Mouse (Mus musculus) myocyte (in vitro differentiated cells): ENCODE measurements at regions not wholly inside any gene's neighbourhood (a gene's known extent, or its start where the extent isn't known, plus 50 kb on each side); places are given as distances from the start of the nearest gene placed in this dataset.

Experiments
- H3K27me3 ChIP-seq: one replicate; pipeline ENCODE4 v1.6.1; 2011; ENCODE audit not compliant: control insufficient read depth, insufficient read depth, insufficient read length
- H3K36me3 ChIP-seq: one replicate; pipeline ENCODE4 v1.6.1; 2011; ENCODE audit not compliant: control insufficient read depth, insufficient read depth
- H3K4me2 ChIP-seq: one replicate; pipeline ENCODE4 v1.6.1; 2011; ENCODE audit warnings: low read depth, control low read depth
- H3K4me3 ChIP-seq: one replicate; pipeline ENCODE4 v1.5.1; 2011; ENCODE audit warnings: mild to moderate bottlenecking, control low read depth, moderate library complexity
- H3K79me2 ChIP-seq: one replicate; pipeline ENCODE4 v1.6.1; 2011; ENCODE audit not compliant: control insufficient read depth, insufficient read depth
- H3ac ChIP-seq: one replicate; pipeline ENCODE4 v1.6.1; 2011; ENCODE audit not compliant: control insufficient read depth, insufficient read length
- CEBPB ChIP-seq: IDR thresholded peaks from 2 replicates; pipeline ENCODE4 v1.6.1; 2011; ENCODE audit warnings: mild to moderate bottlenecking, moderate library complexity; ENCODE audit not compliant: poor library complexity, insufficient read depth, severe bottlenecking
- E2F4 ChIP-seq: IDR thresholded peaks from one replicate; pipeline ENCODE4 v1.6.1; 2011; ENCODE audit warnings: mild to moderate bottlenecking, control low read depth, moderate library complexity; ENCODE audit not compliant: insufficient read depth
- MAX ChIP-seq: IDR thresholded peaks from one replicate; pipeline ENCODE4 v1.6.1; 2011; ENCODE audit warnings: low read depth, mild to moderate bottlenecking, control low read depth
- MYOD1 ChIP-seq, 3 experiments: IDR thresholded peaks; one replicate each; pipeline ENCODE4 v1.6.1; 2011; ENCODE audit warnings: control low read depth in 2 of 3, low read depth in 2 of 3, mild to moderate bottlenecking in 2 of 3, moderate library complexity in 1 of 3; ENCODE audit not compliant: insufficient read length in 2 of 3, control insufficient read depth in 1 of 3
- MYOG ChIP-seq, 3 experiments: IDR thresholded peaks; one replicate each; pipeline ENCODE4 v1.6.1; 2011; ENCODE audit warnings: control low read depth in 2 of 3, low read depth in 2 of 3, mild to moderate bottlenecking in 2 of 3; ENCODE audit not compliant: insufficient read length in 2 of 3, control insufficient read depth in 1 of 3, insufficient read depth in 1 of 3
- POLR2A ChIP-seq: IDR thresholded peaks from one replicate; pipeline ENCODE4 v1.6.1; 2011; ENCODE audit warnings: low read depth, mild to moderate bottlenecking, control low read depth, moderate library complexity; ENCODE audit not compliant: insufficient read length
- POLR2AphosphoS2 ChIP-seq: IDR thresholded peaks from one replicate; pipeline ENCODE4 v1.6.1; 2011; ENCODE audit warnings: low read depth, control low read depth; ENCODE audit not compliant: insufficient read length
- REST ChIP-seq: IDR thresholded peaks from one replicate; pipeline ENCODE4 v1.6.1; 2011; ENCODE audit warnings: mild to moderate bottlenecking, control low read depth, moderate library complexity; ENCODE audit not compliant: insufficient read depth, insufficient read length
- SRF ChIP-seq: IDR thresholded peaks from one replicate; pipeline ENCODE4 v1.6.1; 2011; ENCODE audit warnings: low read depth; ENCODE audit not compliant: control insufficient read depth, insufficient read length
- TCF12 ChIP-seq: IDR thresholded peaks from one replicate; pipeline ENCODE4 v1.6.1; 2011; ENCODE audit warnings: mild to moderate bottlenecking, control low read depth; ENCODE audit not compliant: poor library complexity, insufficient read depth, severe bottlenecking
- TCF3 ChIP-seq: IDR thresholded peaks from one replicate; pipeline ENCODE4 v1.6.1; 2011; ENCODE audit warnings: low read depth, control low read depth; ENCODE audit not compliant: insufficient read length
- USF1 ChIP-seq: IDR thresholded peaks from one replicate; pipeline ENCODE4 v1.6.1; 2011; ENCODE audit warnings: low read depth, mild to moderate bottlenecking, control low read depth, moderate library complexity

DNA sequence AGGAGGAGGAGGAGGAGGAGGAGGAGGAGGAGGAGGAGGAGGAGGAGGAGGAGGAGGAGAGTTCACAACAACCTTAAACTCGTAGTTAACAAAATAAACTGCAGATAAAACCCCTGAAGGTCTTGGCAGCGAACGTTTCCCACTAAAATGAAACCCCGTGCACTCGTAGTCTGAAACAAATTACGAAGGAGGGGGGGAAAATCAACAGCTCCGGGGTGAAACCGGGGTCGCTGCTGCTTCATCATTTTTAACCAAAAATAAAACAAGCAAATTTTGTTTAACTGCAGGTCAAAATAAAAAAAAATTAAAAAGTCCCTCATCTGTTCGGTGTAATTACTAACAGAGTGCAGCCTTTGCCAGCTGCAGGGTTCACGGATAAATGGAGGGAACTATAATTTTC is 456.5 kb upstream of the Nr2f2 start:
- no peak for TF ChIP-seq POLR2A
- no peak for TF ChIP-seq TCF3
- no peak for TF ChIP-seq E2F4
- TF ChIP-seq REST = no peak
- TF ChIP-seq TCF12 = no peak
- TF ChIP-seq MAX = no peak
- no peak for TF ChIP-seq SRF
- no peak for TF ChIP-seq MYOD1 (IDR thresholded peaks at IDR 0.05; ENCODE audit: control insufficient read depth in 1 of 3, insufficient read length in 2 of 3, low read depth in 2 of 3)
- no peak for TF ChIP-seq MYOG (IDR thresholded peaks at IDR 0.05; ENCODE audit: control insufficient read depth in 1 of 3, insufficient read depth in 1 of 3, insufficient read length in 2 of 3, low read depth in 2 of 3)
- TF ChIP-seq USF1 = no peak
- TF ChIP-seq POLR2AphosphoS2 = no peak
- TF ChIP-seq CEBPB = no peak
- Histone ChIP-seq H3K27me3 (no peaks in the 10 kb centered on the region), H3K79me2 (no peaks in the 10 kb centered on the region), H3ac (no peak overlapping the region), H3K4me2 (peak overlapping the region; percentile 62), H3K4me3 (no peak overlapping the region), H3K36me3 (no peaks in the 10 kb centered on the region)

DNA sequence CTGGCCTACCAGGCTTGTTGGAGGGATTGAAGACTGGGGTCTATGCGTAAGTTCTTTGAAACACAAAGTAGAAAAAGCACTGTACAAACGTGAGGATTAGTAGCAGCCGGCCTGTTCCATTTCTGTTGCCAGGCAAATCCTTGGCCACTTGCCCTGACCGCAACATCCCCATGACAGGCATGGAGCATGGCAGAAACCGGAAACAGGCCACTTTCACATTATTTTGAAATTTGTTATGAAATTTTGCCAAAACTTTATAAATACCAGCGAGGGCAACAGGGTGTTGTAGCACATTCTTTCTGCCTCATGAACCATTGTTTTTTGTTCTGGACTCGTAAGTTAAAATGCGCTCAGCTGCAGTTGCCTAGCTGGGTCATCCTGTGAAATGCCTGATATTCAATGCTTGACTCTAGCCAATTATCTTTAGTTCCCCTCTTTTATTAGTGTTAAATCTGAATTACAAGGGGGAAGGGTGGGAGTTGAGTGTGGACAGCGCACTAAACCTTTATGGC is 455.8 kb upstream of the Nr2f2 start:
- no peaks in the 10 kb centered on the region for H3K36me3 ChIP-seq
- peak overlapping the region; percentile 62 for H3K4me2 ChIP-seq
- no peak overlapping the region for H3K4me3 ChIP-seq
- TF ChIP-seq CEBPB (no peak), TCF12 (no peak), POLR2AphosphoS2 (no peak), SRF (no peak), MYOG (IDR thresholded peaks at IDR 0.05; ENCODE audit: control insufficient read depth in 1 of 3, insufficient read depth in 1 of 3, insufficient read length in 2 of 3, low read depth in 2 of 3) (no peak), TCF3 (no peak), POLR2A (no peak), E2F4 (no peak), MAX (no peak), USF1 (no peak), MYOD1 (IDR thresholded peaks at IDR 0.05; ENCODE audit: control insufficient read depth in 1 of 3, insufficient read length in 2 of 3, low read depth in 2 of 3) (no peak), REST (no peak)
- no peaks in the 10 kb centered on the region for H3K27me3 ChIP-seq
- no peak overlapping the region for H3ac ChIP-seq
- no peaks in the 10 kb centered on the region for H3K79me2 ChIP-seq

DNA sequence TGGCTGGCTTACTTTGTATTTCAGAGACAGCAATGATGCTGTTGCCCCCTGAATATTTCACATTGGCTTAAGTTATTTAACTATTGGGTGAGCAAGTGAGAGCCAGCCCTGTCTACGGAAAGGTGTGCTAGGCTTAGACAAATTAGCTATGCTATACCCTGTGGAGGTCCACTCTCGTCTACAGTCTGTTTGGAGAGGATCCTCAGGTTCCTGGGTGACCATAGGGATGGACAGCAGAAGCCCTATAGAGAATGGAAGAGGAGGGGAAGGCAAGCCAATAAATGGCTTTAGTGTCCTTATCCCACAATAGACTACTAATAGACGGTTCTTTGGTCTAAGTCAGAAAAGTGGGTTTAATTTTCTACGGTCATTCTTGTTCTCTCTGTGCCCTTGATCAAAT is 455.3 kb upstream of the Nr2f2 start:
- H3K79me2 ChIP-seq = no peaks in the 10 kb centered on the region
- no peak for TF ChIP-seq POLR2AphosphoS2
- no peak for TF ChIP-seq REST
- no peak for TF ChIP-seq POLR2A
- no peak for TF ChIP-seq USF1
- TF ChIP-seq MAX = no peak
- no peak for TF ChIP-seq MYOG (IDR thresholded peaks at IDR 0.05; ENCODE audit: control insufficient read depth in 1 of 3, insufficient read depth in 1 of 3, insufficient read length in 2 of 3, low read depth in 2 of 3)
- no peak for TF ChIP-seq CEBPB
- TF ChIP-seq TCF3 = no peak
- TF ChIP-seq MYOD1 (IDR thresholded peaks at IDR 0.05; ENCODE audit: control insufficient read depth in 1 of 3, insufficient read length in 2 of 3, low read depth in 2 of 3) = no peak
- no peak for TF ChIP-seq SRF
- H3K4me2 ChIP-seq = no peak overlapping the region
- no peak overlapping the region for H3K4me3 ChIP-seq
- no peaks in the 10 kb centered on the region for H3K27me3 ChIP-seq
- no peaks in the 10 kb centered on the region for H3K36me3 ChIP-seq
- H3ac ChIP-seq = no peak overlapping the region

DNA sequence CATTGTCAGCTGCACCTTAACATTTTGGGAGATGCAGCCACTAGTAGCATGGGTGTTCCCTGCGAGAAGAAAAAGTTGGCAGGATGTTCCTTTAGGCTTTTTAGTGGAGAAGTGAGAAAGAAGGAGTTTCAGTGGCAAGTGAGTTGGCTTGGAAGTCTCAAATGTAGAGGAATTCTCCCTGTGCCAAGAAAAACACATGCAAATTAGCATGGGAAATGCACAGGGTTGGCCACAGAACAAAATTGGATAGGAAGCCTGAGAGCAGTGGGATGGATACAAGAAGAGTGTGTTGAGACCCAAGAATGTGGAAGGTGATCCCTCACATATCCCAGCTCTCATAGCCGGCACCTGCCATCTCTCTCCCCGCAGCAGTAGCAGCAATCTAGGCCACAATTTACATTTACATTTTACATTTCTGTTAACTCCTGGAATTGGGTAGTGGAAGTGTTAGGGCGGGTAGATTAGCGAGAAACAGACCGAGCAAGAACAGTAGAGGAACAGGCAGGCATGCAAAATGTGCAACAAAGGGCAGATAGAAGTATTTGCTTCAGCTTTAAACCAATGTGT is 450.9 kb upstream of the Nr2f2 start:
- H3K79me2 ChIP-seq = no peaks in the 10 kb centered on the region
- no peaks in the 10 kb centered on the region for H3K27me3 ChIP-seq
- no peak overlapping the region for H3K4me2 ChIP-seq
- no peak overlapping the region for H3K4me3 ChIP-seq
- H3ac ChIP-seq = no peak overlapping the region
- TF ChIP-seq CEBPB = no peak
- no peak for TF ChIP-seq POLR2A
- TF ChIP-seq USF1 = no peak
- TF ChIP-seq MYOG (IDR thresholded peaks at IDR 0.05; ENCODE audit: control insufficient read depth in 1 of 3, insufficient read depth in 1 of 3, insufficient read length in 2 of 3, low read depth in 2 of 3) = no peak
- no peak for TF ChIP-seq TCF3
- TF ChIP-seq MYOD1 (IDR thresholded peaks at IDR 0.05; ENCODE audit: control insufficient read depth in 1 of 3, insufficient read length in 2 of 3, low read depth in 2 of 3) = no peak
- no peak for TF ChIP-seq REST
- TF ChIP-seq TCF12 = no peak
- TF ChIP-seq E2F4 = no peak
- no peaks in the 10 kb centered on the region for H3K36me3 ChIP-seq

DNA sequence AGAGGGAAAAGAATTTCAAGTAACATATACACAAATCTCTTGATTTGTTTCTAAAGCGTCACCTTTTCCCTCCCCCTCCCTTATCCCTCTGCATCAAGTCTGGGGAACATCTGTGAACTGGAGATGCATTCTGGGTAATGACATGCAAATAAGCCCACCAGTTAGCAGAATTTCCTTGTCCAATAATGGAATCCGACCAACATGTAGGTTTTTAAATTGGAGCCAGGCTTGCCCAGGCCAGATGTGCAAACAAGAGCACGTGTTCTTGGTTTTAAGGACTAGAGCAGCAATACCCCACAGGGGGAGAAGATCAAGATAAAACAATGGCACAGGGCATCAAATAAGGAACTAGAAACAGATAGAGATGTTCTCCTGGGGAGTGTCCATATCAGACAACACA is 447.9 kb upstream of the Nr2f2 start:
- Histone ChIP-seq H3K4me3 (no peak overlapping the region), H3K27me3 (no peaks in the 10 kb centered on the region), H3K36me3 (no peaks in the 10 kb centered on the region), H3K79me2 (no peaks in the 10 kb centered on the region), H3K4me2 (no peak overlapping the region), H3ac (no peak overlapping the region)
- TF ChIP-seq CEBPB (no peak), POLR2A (no peak), MYOG (IDR thresholded peaks at IDR 0.05; ENCODE audit: control insufficient read depth in 1 of 3, insufficient read depth in 1 of 3, insufficient read length in 2 of 3, low read depth in 2 of 3) (no peak), USF1 (no peak), TCF3 (no peak), MYOD1 (IDR thresholded peaks at IDR 0.05; ENCODE audit: control insufficient read depth in 1 of 3, insufficient read length in 2 of 3, low read depth in 2 of 3) (no peak), SRF (no peak), REST (no peak), MAX (no peak), POLR2AphosphoS2 (no peak), E2F4 (no peak), TCF12 (no peak)
